Mouse (Mus musculus): ENCODE measurements at regions not wholly inside any gene's neighbourhood (a gene's known extent, or its start where the extent isn't known, plus 50 kb on each side); places are given as distances from the start of the nearest gene placed in this dataset.

GRCm38 (mm10) chr8:126698601-126699388, 105.0 kb upstream of the Irf2bp2 start:
- 19% methylated on average over 7 of the region's 7 CpGs for WGBS
- Histone ChIP-seq H3K27me3 (ENCODE audit: insufficient read depth, poor library complexity, severe bottlenecking) (no peaks in the 10 kb centered on the region), H3K4me1 (replicated peaks) (peaks cover 40% of the 10 kb centered on the region), H3K9me3 (no peaks in the 10 kb centered on the region), H3K4me3 (peak overlapping the region; percentile 18), H3K27ac (peak overlapping the region; percentile 90), H3K36me3 (no peaks in the 10 kb centered on the region)
- peak; percentile 56 for DNase-seq (ENCODE audit: low spot score)

GRCm38 (mm10) chr8:126696346-126697010, 102.7 kb upstream of the Irf2bp2 start:
- no peaks in the 10 kb centered on the region for H3K27me3 ChIP-seq (ENCODE audit: insufficient read depth, poor library complexity, severe bottlenecking)
- WGBS, result 70% methylated on average over 7 of the region's 7 CpGs
- no peaks in the 10 kb centered on the region for H3K9me3 ChIP-seq
- no peak overlapping the region; the same call in 1 of the 2 replicates for H3K27ac ChIP-seq
- no peak overlapping the region for H3K4me3 ChIP-seq
- no peak for DNase-seq (ENCODE audit: low spot score)
- peaks cover 36% of the 10 kb centered on the region for H3K4me1 ChIP-seq (replicated peaks)
- H3K36me3 ChIP-seq, result no peaks in the 10 kb centered on the region

GRCm38 (mm10) chr8:126694370-126694769, 100.6 kb upstream of the Irf2bp2 start:
- no peaks in the 10 kb centered on the region for H3K27me3 ChIP-seq (ENCODE audit: insufficient read depth, poor library complexity, severe bottlenecking)
- no peaks in the 10 kb centered on the region for H3K36me3 ChIP-seq
- WGBS, result 83% methylated on average over 7 of the region's 7 CpGs
- no peak overlapping the region for H3K27ac ChIP-seq
- H3K9me3 ChIP-seq, result no peaks in the 10 kb centered on the region
- H3K4me1 ChIP-seq (replicated peaks), result peaks cover 29% of the 10 kb centered on the region
- H3K4me3 ChIP-seq, result no peak overlapping the region
- DNase-seq (ENCODE audit: low spot score), result no peak

GRCm38 (mm10) chr8:126693642-126694041, 99.9 kb upstream of the Irf2bp2 start:
- WGBS, result 79% methylated on average over 1 of the region's 1 CpGs
- H3K36me3 ChIP-seq, result no peaks in the 10 kb centered on the region
- no peaks in the 10 kb centered on the region for H3K27me3 ChIP-seq (ENCODE audit: insufficient read depth, poor library complexity, severe bottlenecking)
- H3K4me3 ChIP-seq, result no peak overlapping the region
- no peak for DNase-seq (ENCODE audit: low spot score)
- no peaks in the 10 kb centered on the region for H3K9me3 ChIP-seq
- H3K4me1 ChIP-seq (replicated peaks), result peaks cover 21% of the 10 kb centered on the region
- no peak overlapping the region for H3K27ac ChIP-seq

GRCm38 (mm10) chr8:126692711-126693110, 98.9 kb upstream of the Irf2bp2 start:
- no peak overlapping the region for H3K4me3 ChIP-seq
- no peak overlapping the region for H3K27ac ChIP-seq
- no peaks in the 10 kb centered on the region for H3K27me3 ChIP-seq (ENCODE audit: insufficient read depth, poor library complexity, severe bottlenecking)
- 89% methylated on average over 3 of the region's 3 CpGs for WGBS
- DNase-seq (ENCODE audit: low spot score), result no peak
- no peaks in the 10 kb centered on the region for H3K9me3 ChIP-seq
- H3K36me3 ChIP-seq, result no peaks in the 10 kb centered on the region
- peaks cover 12% of the 10 kb centered on the region for H3K4me1 ChIP-seq (replicated peaks)

- H3K27ac ChIP-seq, result no peak overlapping the region
- H3K9me3 ChIP-seq, result no peaks in the 10 kb centered on the region
- WGBS, result 86% methylated on average over 3 of the region's 3 CpGs
- H3K27me3 ChIP-seq (ENCODE audit: insufficient read depth, poor library complexity, severe bottlenecking), result no peaks in the 10 kb centered on the region
- H3K4me3 ChIP-seq, result no peak overlapping the region
- peaks cover 8% of the 10 kb centered on the region for H3K4me1 ChIP-seq (replicated peaks)
- no peak for DNase-seq (ENCODE audit: low spot score)
- no peaks in the 10 kb centered on the region for H3K36me3 ChIP-seq
These were observed 98.5 kb upstream of the Irf2bp2 start for GRCm38 (mm10) chr8:126692263-126692662.

- H3K4me1 ChIP-seq (replicated peaks), result peaks cover 23% of the 10 kb centered on the region
- H3K27ac ChIP-seq, result no peak overlapping the region
- H3K36me3 ChIP-seq, result no peaks in the 10 kb centered on the region
- WGBS, result 82% methylated on average over 5 of the region's 5 CpGs
- no peaks in the 10 kb centered on the region for H3K9me3 ChIP-seq
- no peaks in the 10 kb centered on the region for H3K27me3 ChIP-seq (ENCODE audit: insufficient read depth, poor library complexity, severe bottlenecking)
- DNase-seq (ENCODE audit: low spot score), result no peak
- no peak overlapping the region for H3K4me3 ChIP-seq
These were observed 94.7 kb upstream of the Irf2bp2 start for GRCm38 (mm10) chr8:126688450-126688849.

GRCm38 (mm10) chr8:126688014-126688413, 94.2 kb upstream of the Irf2bp2 start:
- WGBS, result 93% methylated on average over 6 of the region's 6 CpGs
- DNase-seq (ENCODE audit: low spot score), result no peak
- Histone ChIP-seq H3K27me3 (ENCODE audit: insufficient read depth, poor library complexity, severe bottlenecking) (no peaks in the 10 kb centered on the region), H3K4me1 (replicated peaks) (peaks cover 23% of the 10 kb centered on the region), H3K9me3 (no peaks in the 10 kb centered on the region), H3K27ac (no peak overlapping the region), H3K36me3 (no peaks in the 10 kb centered on the region), H3K4me3 (no peak overlapping the region)

- Histone ChIP-seq H3K27me3 (ENCODE audit: insufficient read depth, poor library complexity, severe bottlenecking) (no peaks in the 10 kb centered on the region), H3K9me3 (no peaks in the 10 kb centered on the region), H3K36me3 (no peaks in the 10 kb centered on the region), H3K4me3 (no peak overlapping the region), H3K4me1 (replicated peaks) (peaks cover 30% of the 10 kb centered on the region), H3K27ac (no peak overlapping the region)
- WGBS, result 94% methylated on average over 4 of the region's 4 CpGs
- no peak for DNase-seq (ENCODE audit: low spot score)
These were observed 93.0 kb upstream of the Irf2bp2 start for GRCm38 (mm10) chr8:126686827-126687226.

- 72% methylated on average over 6 of the region's 6 CpGs for WGBS
These were observed 91.6 kb upstream of the Irf2bp2 start for GRCm38 (mm10) chr8:126685365-126685764.

GRCm38 (mm10) chr8:126683950-126684349, 90.2 kb upstream of the Irf2bp2 start:
- Histone ChIP-seq H3K27me3 (ENCODE audit: insufficient read depth, poor library complexity, severe bottlenecking) (no peaks in the 10 kb centered on the region), H3K36me3 (no peaks in the 10 kb centered on the region), H3K4me3 (no peak overlapping the region), H3K4me1 (replicated peaks) (peaks cover 30% of the 10 kb centered on the region), H3K27ac (0 out of 2 replicates have a peak overlapping the region, but pooled peaks have one; percentile 24), H3K9me3 (no peaks in the 10 kb centered on the region)
- 72% methylated on average over 4 of the region's 4 CpGs for WGBS
- DNase-seq (ENCODE audit: low spot score), result no peak

More at GRCm38 (mm10) chr8:126685365-126685764, 91.6 kb upstream of the Irf2bp2 start:
- no peak overlapping the region for H3K4me3 ChIP-seq
- H3K27me3 ChIP-seq (ENCODE audit: insufficient read depth, poor library complexity, severe bottlenecking), result no peaks in the 10 kb centered on the region
- peak overlapping the region; percentile 26; the same call in 1 of the 2 replicates for H3K27ac ChIP-seq
- H3K9me3 ChIP-seq, result no peaks in the 10 kb centered on the region
- H3K4me1 ChIP-seq (replicated peaks), result peaks cover 30% of the 10 kb centered on the region
- no peak for DNase-seq (ENCODE audit: low spot score)
- no peaks in the 10 kb centered on the region for H3K36me3 ChIP-seq

GRCm38 (mm10) chr8:126683555-126683947, 89.8 kb upstream of the Irf2bp2 start:
- Histone ChIP-seq H3K4me1 (replicated peaks) (peaks cover 32% of the 10 kb centered on the region), H3K36me3 (no peaks in the 10 kb centered on the region), H3K27ac (no peak overlapping the region), H3K9me3 (no peaks in the 10 kb centered on the region), H3K27me3 (ENCODE audit: insufficient read depth, poor library complexity, severe bottlenecking) (no peaks in the 10 kb centered on the region), H3K4me3 (no peak overlapping the region)
- 87% methylated on average over 2 of the region's 2 CpGs for WGBS
- no peak for DNase-seq (ENCODE audit: low spot score)

GRCm38 (mm10) chr8:126682817-126683554, 89.2 kb upstream of the Irf2bp2 start:
- Histone ChIP-seq H3K4me3 (no peak overlapping the region), H3K9me3 (no peaks in the 10 kb centered on the region), H3K4me1 (replicated peaks) (peaks cover 37% of the 10 kb centered on the region), H3K27ac (no peak overlapping the region), H3K27me3 (ENCODE audit: insufficient read depth, poor library complexity, severe bottlenecking) (no peaks in the 10 kb centered on the region), H3K36me3 (no peaks in the 10 kb centered on the region)
- no peak for DNase-seq (ENCODE audit: low spot score)
- WGBS, result 83% methylated on average over 9 of the region's 9 CpGs

All from hindbrain, embryonic 10.5 days (tissue).